Mouse (Mus musculus): ENCODE results near the gene Tacr1.
"Not testable (repeated sequence)": the region's sequence is repeated elsewhere in the genome, so short reads cannot be mapped to it uniquely, and the experiment has no call there.

Tacr1 gene
- long read RNA-seq, experiment 1, result 0 reads
- long read RNA-seq, experiment 2, result 0 reads

DNA sequence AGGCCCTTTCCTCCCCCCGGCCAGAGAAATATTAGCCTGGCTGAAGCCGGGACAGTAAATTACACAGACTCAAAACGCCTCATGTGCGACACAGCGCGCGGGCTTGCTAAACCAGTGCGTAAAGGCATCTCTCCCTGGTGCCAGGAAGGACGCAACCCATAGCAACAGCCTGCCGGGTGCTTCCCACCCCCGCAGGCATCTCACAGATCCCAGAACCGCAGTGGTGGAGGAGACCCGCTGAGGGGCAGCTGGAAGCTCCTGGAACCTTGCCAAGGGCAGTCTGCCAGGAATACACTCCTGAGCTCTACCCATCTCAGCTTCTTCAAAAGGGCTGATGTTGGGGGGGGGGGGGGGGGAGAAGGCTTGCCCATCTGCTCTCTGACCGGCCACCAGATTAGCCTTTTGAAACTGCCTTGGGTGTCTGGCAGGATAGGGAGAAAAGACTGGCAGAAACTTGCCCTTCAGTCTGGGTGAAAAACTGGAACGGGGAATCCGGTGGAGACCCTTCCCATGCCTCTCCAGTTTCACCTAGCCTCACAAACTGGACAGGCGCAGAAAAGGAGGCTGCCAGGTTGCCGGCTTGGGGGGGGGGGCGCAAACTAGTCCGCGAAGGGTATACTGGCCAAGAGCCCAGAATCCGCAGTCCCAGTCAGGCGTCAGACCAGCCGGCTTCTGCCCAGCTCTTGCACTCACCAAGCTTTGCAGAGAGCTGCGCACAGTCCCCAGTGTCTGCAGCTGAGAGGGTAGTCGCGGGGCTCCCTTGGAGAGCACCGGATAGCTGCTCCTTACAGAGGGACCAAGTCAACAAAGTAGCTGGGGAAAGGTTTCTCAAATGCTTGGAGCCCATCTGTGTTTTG is at the start of gene Tacr1:
Gene Tacr1, plus strand, starts transcription at position 740 of the 857 bp plus-strand sequence.
- intact Hi-C loops (cut with DNase I), result no loop called here

DNA sequence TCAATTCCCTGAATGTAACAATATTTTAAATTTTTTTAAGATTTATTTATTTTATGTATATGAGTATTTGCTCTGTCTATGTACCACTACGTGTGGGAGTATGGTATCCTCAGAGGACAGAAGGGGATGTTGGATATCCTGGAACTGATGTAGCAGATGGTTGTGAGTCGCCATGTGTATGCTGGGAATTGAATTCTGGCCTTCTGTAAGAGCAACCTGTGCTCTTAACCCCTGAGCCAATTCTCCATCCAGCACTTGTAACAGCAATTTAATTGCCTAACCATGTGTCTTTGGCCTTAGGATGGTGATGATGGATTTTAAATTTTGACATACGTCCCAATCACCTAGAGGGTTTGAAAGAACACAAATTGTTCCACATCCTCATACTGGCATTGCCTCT is 26.0 kb upstream of the Tacr1 start:
- intact Hi-C loops (cut with DNase I), result no loop called here

DNA sequence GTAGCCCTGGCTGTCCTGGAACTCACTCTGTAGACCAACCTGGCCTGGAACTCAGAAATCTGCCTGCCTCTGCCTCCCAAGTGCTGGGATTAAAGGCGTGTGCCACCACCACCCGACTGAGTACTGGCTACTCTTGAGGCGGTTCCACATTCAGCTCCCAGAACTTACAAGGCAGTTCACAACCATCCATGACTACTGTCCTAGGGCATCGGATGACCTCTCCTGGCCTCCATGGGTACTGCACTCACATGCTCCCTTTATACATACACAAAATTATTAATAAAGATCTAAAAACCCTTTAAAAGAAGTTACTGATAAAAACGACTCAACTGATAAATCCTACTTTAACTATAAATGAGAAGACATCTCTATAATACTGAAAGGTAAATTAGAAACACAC is 18.6 kb upstream of the Tacr1 start:
- intact Hi-C loops (cut with DNase I), result no loop called here

DNA sequence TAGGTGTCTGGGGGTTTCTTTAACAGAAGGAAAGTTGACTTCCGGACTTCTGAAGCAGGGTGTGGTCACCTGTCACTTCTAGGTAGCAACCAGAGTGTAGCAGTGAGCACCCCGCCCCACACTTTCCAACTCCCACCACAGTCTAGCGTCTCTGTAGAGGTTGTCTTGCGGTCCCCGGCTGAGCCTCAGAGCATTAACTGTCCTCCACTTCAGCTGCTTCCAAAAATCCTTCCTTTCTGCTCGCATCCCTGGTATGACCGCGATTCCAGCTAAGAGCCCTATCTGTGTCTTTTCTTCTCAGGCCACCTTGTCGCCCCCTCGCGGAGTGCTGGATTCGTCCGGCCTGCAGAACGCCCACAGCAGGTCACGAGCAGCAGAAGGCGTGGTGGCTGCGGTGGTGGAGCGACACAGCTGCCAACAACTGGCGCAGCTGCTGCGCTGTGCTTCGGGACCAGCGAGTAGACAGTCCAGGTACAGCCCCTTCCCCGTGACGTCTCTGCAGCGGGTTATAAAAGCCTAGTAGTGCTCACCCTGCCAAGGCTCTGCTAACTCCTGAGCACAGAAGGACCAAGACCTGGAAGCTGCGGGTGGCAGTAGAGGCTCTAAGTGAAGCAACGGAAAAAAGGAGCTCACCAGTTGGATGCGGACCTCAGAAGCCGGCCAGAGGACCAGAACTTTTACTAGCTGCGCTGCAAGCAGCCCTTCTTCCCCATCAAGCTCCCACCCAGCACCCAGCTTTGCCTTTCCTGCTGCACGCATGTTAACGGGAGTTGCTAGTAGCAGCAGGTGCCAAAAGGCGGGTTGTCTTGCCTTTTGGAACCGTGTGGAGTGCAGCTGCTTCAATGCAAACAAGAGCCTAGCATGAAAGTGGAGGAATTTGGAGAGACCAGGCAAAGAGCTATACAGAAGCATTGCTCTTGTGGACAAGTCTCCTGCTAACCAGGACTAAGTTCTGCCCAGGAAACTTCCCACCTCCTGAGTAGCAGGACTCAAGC is 664 bp downstream of the Tacr1 start:
- intact Hi-C loops (cut with DNase I), result no loop called here

DNA sequence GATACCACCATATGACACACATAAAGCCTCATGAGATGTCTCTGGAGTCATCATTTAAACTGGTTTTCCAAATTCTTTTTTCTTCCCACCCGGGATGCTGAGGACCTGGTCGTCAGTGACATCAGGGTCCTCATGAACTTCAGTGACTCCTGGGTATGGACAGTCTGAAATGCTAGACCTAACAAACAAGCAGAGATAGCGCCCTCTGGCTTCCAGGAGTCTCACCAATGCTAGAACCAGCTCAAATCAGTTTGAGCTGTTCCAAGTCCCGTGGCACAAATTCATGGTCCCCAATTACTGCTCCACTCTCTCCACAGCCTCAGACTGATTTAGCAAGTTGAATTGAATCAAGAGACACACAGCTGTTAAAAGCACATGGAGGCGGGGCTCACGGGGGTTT is 16.2 kb downstream of the Tacr1 start:
- intact Hi-C loops (cut with DNase I), result no loop called here

DNA sequence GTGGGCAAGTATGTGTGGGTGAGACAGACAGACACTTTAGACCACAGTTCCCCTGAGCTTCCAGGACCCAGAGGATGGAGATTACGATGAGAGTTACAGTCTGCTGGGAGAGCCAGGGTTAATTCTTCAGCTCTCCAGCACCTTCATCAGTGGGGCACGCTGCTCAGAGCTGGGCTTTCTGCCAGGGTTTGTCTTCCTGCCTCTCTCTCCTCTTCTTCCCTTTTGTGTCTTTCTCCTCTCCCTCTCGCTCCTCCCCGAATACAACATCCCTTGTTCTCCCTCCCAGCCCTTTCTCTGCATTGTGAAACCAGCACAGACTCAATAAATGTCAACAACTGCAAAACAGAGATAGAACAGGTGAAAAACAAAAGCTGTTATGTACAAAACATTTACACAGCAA is 18.1 kb downstream of the Tacr1 start:
- intact Hi-C loops (cut with DNase I), result no loop called here

DNA sequence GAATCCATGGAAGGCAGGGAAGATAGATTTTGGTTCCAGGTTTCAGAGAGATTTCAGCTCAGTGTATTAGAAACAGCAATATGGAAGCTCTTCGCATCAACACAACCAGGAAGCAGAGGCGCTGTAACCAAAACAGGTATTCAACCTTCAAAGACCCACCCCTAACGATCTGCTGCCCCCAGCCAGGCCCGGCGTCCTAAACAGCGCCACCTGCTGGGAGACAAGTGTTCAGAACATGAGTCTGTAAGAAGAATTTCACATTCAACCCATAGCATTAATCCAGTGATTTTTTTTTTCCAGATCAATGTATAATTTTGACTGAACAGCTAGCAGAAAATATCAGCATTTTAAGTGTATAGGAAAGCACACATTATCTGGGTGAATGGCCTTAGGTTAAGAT is 26.8 kb downstream of the Tacr1 start:
- intact Hi-C loops (cut with DNase I), result no loop called here

DNA sequence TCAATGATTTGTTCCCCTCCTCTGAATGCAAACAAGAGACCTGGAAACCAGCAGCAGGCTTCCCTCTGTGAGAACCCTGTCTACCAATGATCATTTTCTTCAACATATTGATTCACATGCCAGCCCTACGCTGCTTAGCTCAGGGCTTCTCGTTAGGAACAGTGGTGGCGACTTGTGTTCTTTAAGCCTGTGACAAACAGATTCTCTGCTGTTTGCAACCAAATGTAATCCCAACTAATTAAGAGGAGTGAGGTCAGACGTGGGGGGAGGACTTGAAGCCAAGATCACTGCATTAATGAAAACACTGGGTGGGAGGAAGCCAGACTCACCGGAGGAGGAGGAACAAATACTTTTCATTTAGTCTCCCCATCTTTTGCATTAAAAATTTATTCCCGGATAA is 27.6 kb downstream of the Tacr1 start:
- intact Hi-C loops (cut with DNase I), result no loop called here

DNA sequence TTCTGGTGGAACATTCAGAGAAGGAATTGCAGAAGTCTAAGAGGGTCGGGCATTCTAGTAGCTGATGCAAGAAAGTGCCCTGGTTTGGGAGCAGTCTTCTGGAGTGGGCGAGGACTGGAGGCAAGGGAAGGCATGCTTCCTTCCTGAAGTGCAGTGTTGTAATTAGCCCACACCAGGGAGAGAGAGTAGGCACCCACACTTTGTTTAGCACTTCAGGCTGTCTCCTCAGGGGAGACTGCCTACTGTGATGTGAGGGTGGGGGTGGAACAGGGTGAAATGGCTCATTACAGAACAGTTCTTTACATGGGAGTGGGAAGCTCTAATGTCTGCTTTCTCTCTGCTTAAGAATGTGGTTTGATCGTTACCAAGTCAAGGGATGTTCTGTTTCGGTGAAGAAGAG is 35.0 kb downstream of the Tacr1 start:
- intact Hi-C loops (cut with DNase I), result no loop called here

DNA sequence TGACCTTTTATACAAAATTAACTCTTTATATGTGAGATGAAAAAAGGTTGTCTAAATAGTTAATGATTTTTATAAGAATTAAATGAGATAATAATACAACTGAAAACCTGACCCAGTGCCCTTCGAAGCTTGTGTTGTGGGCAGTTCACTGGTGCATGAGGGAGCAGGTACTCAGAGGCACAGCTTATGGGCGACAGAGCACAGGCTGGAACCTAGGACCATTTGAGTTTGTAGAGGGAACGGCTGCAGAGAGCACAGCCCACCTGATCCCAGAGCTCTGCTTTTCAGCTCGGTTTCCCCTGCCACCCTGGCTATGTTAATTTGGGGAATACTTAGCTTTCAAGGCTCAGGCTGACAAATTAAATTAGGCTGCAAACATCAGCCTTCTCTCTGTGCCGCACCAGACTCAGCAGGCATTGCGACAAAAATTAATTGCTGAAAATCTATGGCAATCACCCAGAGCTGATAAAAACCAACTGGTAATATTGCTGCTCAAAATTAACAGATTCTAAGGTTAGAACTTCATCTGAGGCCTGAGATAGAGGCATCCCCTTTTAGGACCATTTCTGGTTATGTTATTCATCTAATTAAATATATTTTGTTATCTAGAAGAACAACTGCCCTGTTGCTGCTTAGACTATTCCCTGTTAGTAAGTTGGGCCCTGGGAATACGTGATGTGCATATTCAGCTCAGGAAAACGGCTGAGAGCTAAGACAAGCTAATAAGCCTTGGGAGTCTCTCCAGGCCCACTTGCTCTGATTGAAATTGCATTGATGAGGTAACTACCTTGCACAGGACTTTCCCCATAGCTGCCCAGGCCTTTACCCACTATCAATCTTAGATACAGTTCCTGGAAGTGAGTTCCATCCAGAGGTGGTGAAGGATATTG is 50.3 kb downstream of the Tacr1 start:
- intact Hi-C loops (cut with DNase I), result not testable (repeated sequence)

DNA sequence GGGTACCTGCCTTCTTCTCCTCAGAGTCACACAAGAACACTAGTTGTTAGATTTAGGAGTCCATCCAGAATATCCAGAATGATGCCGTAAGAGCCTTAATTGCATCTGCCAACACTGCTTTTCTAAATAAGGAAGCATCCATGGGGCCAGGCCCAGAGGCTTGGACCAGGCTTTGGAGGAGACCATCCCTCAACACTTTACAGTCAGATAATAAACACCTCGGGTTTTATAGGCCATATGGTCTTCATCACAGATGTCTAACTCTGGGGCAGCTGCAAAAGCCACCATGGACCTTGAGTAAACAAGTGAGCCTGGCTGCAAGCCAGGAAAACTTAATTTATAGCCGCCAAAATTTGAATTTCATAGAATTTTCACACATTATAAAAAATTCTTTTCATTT is 53.1 kb downstream of the Tacr1 start:
- intact Hi-C loops (cut with DNase I), result no loop called here

DNA sequence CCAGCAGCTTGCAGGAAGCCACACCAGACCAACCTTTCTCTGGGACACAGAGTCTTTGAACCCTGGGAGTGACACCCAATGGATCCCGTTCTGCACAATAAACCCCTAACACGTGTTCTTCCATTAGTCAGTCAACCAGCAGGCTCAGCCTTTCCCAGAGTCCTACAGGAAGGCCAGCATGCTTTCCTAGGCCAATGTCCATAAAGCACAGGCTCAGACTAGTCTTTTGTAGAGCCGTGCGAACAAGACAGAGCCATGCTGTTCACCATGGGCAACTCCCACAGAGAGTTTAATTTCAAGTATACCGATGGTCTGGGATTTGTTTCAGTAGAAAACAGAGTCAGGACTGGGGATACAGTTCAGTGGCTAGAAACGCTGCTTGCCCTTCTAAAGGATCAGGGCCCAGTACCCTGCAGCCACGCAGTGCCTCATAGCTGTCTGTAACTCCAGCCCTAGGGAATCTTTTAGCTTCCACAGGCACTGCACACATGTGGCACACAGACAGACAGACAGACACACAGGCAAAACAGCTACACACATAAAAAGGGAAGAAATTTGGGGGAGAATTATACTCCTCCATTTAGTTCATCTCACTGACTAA is 55.1 kb downstream of the Tacr1 start:
- intact Hi-C loops (cut with DNase I), result no loop called here

DNA sequence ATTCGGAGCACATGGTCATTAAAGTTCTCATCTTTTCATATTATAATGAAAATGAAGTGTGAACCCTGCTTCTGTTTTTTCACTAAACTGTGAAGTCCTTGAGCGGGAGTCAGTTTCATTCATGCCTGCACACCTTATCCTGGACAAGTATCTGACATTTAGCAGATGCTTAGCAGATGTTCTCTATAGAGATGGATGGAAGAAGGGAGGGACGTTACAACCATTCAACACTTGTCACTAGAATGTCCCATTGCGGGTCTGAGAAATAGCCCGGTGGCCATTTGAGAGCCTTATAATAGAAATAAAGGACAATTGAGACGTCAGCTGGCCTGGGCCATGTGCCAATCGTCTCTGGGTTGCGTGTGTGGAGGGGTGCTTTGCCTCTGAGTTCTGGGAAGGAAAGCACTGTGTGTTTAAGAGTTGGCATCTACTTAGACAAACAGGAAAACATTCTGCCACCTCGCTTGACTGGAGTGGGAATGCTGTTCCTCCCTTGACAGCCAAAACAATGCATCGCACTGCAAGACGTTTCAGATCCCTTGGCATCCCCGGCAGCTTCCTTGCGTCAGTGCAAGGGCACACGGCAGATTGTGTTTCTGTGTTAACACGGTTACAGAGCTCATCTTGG is 56.7 kb downstream of the Tacr1 start:
- intact Hi-C loops (cut with DNase I), result no loop called here

DNA sequence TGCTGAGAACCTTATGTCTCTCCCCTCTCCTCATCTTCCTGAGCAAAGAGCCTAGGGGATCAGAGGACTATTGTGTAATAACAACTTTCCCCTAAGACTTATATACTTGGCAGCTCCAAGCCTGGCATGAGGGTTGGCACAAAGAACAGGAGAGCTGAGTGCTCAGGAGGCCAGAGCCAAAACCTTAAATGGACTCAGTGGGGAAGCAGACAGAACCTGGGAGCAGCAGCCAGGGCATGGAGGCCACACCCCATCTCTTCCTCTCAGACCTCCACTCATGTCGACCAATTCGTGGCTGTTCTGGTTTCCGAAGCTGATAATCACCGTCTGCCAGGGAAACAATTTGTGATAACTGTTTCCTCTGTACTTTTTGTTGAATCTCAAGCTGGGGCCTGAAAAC is 61.0 kb downstream of the Tacr1 start:
- intact Hi-C loops (cut with DNase I), result no loop called here

DNA sequence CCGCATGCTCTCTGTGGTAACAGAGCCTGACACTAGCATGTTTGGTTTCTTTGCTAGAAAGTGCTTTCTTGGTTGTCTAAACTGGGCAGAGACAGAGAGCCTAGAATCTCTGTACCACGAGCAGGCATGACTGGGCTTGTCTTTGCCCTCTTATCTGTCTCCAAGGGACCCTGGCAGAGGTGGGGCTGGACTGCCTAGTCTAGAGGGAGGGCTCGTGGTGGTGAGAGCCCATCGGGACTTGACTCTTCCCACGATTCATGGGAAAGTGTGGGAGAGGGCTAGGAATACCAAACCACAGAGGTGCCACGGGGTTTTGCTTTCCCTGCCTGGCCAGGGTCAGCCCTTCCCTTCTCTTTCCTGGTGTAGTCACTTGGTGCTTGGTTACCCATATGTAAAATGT is 72.3 kb downstream of the Tacr1 start:
- intact Hi-C loops (cut with DNase I), result no loop called here

DNA sequence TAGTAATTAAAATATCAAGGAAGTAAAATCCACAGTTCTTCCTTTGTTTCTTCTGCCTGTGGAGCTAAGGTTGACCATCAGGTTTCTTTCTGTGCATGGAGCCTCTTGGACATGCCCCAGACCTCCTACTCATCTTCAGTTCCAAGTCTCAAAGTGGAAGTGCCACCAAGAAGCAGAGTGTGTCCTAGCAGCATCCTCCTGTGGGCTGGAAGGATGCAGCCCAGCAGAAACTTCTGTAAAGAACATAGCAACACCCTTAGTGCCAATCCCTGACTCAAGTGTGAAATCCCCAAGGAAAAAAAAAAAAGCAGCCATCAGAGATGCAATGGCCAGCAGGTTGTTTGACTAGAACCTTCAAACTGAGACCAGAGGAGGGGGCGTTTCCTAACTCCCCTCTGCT is 81.7 kb downstream of the Tacr1 start:
- intact Hi-C loops (cut with DNase I), result no loop called here

DNA sequence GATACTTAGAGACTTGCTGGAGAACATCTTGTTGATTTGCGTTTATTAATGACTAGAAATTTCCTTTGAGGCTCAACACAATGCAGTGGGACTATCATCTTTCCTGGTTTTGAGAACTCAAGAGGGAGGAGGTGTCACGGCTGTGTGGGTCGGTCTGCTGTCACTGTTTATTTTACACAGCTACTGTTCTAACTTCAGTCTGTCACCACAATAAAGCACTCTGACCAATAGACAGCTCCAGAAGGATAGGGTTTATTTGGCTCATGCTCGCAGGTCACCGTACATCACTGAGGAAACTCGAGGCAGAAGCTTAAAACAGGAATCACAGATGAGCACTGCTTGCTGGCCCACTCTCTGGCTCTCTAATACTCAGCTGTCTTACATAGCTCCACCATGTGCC is 92.3 kb downstream of the Tacr1 start:
- intact Hi-C loops (cut with DNase I), result no loop called here

DNA sequence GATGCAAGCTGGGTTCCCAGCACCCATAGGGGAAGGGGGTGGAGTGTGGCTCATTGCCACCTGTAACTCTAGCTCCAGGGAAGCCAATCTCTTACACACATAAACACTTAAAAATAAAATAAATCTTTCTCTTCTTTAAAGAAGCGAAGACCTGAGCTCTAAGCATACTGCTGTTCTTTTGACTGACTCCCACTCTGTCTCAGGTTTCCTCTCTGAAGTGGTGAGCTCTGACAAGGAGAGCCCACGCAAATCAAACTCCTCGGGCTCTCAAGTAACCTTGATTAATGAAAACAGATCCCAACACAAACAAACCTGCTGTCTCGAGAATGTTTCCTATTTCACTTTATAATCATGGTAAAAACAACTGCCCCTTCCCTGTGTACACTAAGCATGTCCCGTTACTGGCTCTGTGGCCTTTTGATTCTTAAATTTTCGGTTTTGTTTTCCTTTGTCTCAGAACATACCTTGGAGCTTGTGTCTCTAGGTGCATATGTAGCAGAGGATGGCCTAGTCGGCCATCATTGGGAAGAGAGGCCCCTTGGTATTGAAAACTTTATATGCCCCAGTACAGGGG is 108.8 kb downstream of the Tacr1 start:
- intact Hi-C loops (cut with DNase I), result no loop called here

DNA sequence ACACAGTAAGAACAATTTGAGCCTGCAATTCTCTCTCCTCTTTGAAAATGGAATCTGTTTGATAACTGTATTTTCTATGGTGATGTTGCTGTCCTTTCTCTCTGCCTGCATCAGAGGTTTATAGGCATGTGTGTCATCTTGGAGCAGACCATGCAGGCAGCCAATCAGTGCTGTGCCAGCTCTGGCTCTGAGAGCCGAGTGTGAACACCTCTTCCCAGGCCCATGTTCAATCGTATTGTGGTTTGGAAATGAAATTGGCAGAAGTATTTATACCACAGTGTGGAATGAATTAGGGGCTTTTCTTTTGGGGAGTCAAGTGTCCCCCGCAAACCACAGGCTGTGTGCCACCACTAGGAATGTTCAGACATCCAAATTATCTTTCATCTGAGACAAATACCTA is 117.5 kb downstream of the Tacr1 start:
- intact Hi-C loops (cut with DNase I), result no loop called here

DNA sequence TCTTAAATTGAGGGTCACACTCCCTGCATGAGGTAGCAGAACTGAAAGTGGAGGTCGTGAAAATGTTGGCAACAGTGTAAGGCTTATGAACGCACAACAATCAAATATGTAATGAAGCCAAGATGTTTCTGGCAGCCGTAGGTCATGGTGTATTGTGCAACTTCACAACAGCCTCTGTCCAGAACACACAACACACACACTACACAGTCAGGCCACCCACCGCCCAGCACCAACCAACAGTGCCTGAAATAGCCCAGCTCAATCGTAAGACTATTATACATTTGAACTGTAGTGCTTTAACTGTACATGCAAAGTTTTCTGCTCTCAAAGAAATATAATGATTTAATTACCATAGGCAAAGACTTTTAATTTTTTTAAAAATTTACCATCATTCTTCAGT is 120.4 kb downstream of the Tacr1 start:
- intact Hi-C loops (cut with DNase I), result no loop called here

Data from adrenal gland (tissue).